Mouse (Mus musculus) gastrocnemius, adult 2 months (tissue): ENCODE measurements at regions not wholly inside any gene's neighbourhood (a gene's known extent, or its start where the extent isn't known, plus 50 kb on each side); places are given as distances from the start of the nearest gene placed in this dataset.

Source experiments
- DNase-seq: peaks from one replicate; pipeline ENCODE4 v3.0.0; 2022
- H3K27ac ChIP-seq: fragments of 200-600 bp; 2 replicates; pipeline ENCODE4 v1.8.1; 2022; ENCODE audit warnings: mild to moderate bottlenecking
- H3K4me3 ChIP-seq: fragments of 200-600 bp; 2 replicates; pipeline ENCODE4 v1.8.1; 2022; ENCODE audit warnings: mild to moderate bottlenecking, moderate library complexity
- CTCF ChIP-seq: fragments of 200-600 bp; IDR thresholded peaks from 2 replicates; pipeline ENCODE4 v1.8.1; 2022; ENCODE audit warnings: antibody characterized with exemption, mild to moderate bottlenecking, moderate library complexity
- intact Hi-C: fragments of 180-260 bp; cut with DNase I; formaldehyde crosslinking; loops from one replicate; pipeline ENCODE4 v1.15.1; 2025

- no peak for TF ChIP-seq CTCF
- Histone ChIP-seq H3K27ac (no peak overlapping the region), H3K4me3 (no peak overlapping the region)
- intact Hi-C loops = no loop called here
- DNase-seq = no peak
Measured at GRCm38 (mm10) chr4:75801870-75802269, 523.8 kb upstream of the Dmac1 start.

DNA sequence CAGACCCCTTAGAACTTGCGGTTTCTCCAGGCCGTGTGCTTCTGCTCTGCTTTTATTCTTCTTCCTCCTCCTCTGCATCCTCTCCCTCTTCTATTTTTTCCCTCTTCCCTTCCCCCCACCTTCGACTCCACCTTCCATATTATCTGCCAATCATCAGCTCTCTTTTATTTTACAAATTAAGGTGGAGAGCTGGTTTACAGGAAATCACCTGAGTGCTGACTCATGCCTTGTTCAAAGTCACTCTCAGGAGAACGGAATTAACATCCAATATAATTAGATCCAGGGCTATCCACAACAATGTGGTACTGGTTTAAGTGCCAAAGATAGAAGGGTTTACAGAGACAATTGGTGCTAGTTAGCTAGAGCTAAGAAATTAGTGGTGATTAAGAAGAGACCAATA, 523.1 kb upstream of the Dmac1 start:
- no peak overlapping the region for H3K4me3 ChIP-seq
- no peak for TF ChIP-seq CTCF
- H3K27ac ChIP-seq = no peak overlapping the region
- intact Hi-C loops = no loop called here
- no peak for DNase-seq

GRCm38 (mm10) chr4:75791789-75792188, 513.7 kb upstream of the Dmac1 start:
- TF ChIP-seq CTCF = no peak
- no peak overlapping the region for H3K4me3 ChIP-seq
- no peak overlapping the region for H3K27ac ChIP-seq
- DNase-seq = no peak
- intact Hi-C loops = no loop called here

GRCm38 (mm10) chr4:75790920-75791589, 513.0 kb upstream of the Dmac1 start:
- no peak for DNase-seq
- TF ChIP-seq CTCF = no peak
- H3K27ac ChIP-seq = no peak overlapping the region
- no peak overlapping the region for H3K4me3 ChIP-seq
- intact Hi-C loops = no loop called here

DNA sequence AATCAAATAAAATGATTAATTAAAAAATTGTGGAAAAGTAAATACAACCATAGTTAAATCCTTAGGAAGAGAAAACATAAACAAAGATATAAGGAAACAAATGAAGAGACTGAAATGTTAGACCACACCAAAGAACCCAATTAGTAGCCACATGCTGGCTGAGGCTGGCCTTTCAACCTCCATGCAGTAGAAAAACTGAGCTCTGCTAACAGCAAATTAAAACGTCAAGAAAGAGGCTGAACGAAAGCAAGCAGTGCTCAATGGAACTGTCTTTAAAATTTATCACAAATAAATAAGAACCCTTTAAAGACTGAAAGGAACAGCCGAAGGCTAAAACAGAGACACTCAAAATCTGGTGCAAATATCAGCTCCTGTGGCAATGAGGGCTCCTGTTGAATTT, 509.3 kb upstream of the Dmac1 start:
- DNase-seq = no peak
- intact Hi-C loops = no loop called here
- TF ChIP-seq CTCF = no peak
- H3K27ac ChIP-seq = no peak overlapping the region
- no peak overlapping the region for H3K4me3 ChIP-seq

DNA sequence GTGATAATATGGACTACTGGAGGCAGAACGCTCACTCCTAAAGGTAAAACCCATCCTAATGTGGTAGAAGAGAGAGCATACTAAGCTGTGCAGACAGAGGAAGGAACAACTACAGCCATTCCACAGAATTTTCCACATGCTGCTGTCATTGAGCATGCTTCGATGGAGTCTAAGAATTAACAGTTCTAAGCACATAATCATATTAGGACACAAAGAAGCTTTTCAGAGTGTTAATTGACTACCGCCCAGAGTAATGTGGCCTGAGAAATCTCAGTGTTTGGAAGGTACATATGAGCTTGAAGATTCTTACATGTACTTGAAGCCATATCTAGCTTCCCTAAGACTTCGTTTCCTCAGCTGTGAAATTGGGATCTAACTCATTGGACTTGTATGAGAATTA, 508.3 kb upstream of the Dmac1 start:
- Histone ChIP-seq H3K4me3 (no peak overlapping the region), H3K27ac (no peak overlapping the region)
- no peak for TF ChIP-seq CTCF
- DNase-seq = no peak
- intact Hi-C loops = no loop called here

DNA sequence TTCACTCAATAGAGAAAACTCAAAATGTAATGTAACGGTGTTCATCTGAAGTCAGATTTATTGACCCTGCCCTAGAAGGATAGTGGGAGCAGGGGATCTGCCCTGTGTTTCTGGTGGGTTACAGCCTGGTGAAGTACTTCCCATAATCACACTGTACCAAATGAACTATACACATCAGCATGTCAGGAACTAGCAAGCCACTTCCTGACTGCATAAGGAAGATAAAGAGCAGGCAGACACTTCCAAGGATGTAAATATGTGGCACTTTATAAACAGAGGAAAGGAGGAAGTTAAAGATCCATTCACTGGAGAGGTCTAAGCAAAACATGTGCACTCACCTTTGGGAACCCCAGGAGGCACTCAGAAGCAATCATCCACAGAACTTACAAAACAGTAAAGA, 501.4 kb upstream of the Dmac1 start:
- TF ChIP-seq CTCF = no peak
- Histone ChIP-seq H3K27ac (no peak overlapping the region), H3K4me3 (no peak overlapping the region)
- no peak for DNase-seq
- intact Hi-C loops = no loop called here

GRCm38 (mm10) chr4:75764141-75764540, 486.0 kb upstream of the Dmac1 start:
- H3K27ac ChIP-seq = no peak overlapping the region
- no peak for TF ChIP-seq CTCF
- DNase-seq = no peak
- no peak overlapping the region for H3K4me3 ChIP-seq
- intact Hi-C loops = no loop called here

GRCm38 (mm10) chr4:75744605-75745004, 466.5 kb upstream of the Dmac1 start:
- Histone ChIP-seq H3K27ac (no peak overlapping the region), H3K4me3 (no peak overlapping the region)
- DNase-seq = no peak
- no peak for TF ChIP-seq CTCF
- intact Hi-C loops = no loop called here

GRCm38 (mm10) chr4:75741585-75741984, 463.5 kb upstream of the Dmac1 start:
- no peak for DNase-seq
- TF ChIP-seq CTCF = no peak
- Histone ChIP-seq H3K27ac (no peak overlapping the region), H3K4me3 (no peak overlapping the region)
- intact Hi-C loops = no loop called here

DNA sequence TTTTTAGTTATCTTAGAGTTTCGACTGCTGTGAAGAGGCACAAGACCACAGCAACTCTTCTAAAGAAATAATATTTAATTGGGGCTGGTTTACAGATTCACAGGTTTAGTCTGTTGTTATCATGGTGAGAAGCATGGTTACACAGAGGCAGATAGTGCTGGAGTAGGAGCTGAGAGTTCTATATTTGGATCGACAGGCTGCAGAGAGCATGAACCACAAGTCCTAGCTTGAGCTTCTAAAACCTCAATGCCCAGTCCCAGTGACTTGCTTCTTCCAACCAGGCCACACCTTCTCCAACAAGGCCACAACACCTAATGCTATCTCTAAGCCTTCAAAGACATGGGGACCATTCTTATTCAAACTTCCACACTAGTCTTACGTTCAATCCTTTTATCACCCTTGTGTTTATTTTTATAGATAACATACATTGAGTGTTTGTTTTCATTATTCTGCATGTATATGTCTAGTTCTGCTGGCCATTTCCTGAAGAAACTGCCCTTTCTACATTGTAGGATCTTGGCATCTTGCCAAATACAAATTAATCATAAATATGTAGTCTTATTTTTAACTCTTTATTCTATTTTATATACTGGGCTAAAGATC, 452.8 kb upstream of the Dmac1 start:
- intact Hi-C loops = no loop called here
- no peak for TF ChIP-seq CTCF
- DNase-seq = no peak
- no peak overlapping the region for H3K27ac ChIP-seq
- no peak overlapping the region for H3K4me3 ChIP-seq

DNA sequence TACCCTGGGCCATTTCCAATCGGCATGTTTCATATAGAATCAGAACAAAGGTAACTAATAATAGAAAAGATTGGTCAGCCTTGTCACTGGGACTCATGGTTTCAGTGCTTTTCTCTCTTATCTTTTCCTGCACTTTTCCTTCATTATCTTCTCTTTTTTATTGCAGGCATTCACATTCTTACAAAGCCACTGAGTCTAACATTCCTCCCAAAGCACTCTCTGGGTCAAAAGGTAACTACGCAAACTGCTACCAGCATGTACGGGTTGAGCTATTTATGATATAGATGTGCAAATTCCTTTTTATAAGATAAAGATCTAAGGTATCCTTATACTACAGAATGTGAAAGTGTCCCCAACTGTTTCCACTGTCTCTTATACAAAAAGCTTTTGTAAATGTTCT, 436.5 kb upstream of the Dmac1 start:
- DNase-seq = no peak
- intact Hi-C loops = no loop called here

GRCm38 (mm10) chr4:75713960-75714359, 435.9 kb upstream of the Dmac1 start:
- Histone ChIP-seq H3K4me3 (no peak overlapping the region), H3K27ac (no peak overlapping the region)
- intact Hi-C loops = no loop called here
- TF ChIP-seq CTCF = peak; percentile 39
- no peak for DNase-seq

More for the DNA sequence above, 436.5 kb upstream of the Dmac1 start:
- Histone ChIP-seq H3K4me3 (no peak overlapping the region), H3K27ac (no peak overlapping the region)
- TF ChIP-seq CTCF = no peak

DNA sequence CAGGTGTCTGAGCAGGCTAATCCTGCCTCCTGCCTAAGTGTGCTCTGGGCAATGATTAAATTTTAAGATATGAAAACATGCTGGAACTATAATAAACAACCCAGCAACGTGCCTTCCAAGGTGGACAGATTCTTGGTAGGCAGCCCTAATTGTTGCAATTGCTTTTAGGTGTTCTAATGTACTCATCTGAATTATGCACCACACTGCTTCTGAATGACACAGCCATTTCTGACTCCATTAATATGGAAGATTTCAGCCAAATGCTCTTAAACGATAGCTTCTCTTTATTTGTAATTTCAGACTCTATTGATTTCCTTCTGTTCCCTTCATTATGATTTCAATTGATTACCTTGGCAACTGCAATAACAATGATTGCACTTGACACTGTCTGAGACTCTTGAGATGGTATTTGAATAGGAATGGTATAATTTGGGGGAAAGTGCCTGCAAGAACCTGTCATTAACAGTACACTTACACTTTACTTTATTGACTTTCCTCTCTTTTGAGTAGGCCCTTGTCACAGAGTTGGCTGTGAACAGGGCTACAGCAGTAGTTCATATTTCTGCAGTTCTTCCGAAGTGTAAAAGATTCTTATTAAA, 422.8 kb upstream of the Dmac1 start:
- Histone ChIP-seq H3K4me3 (no peak overlapping the region), H3K27ac (no peak overlapping the region)
- no peak for TF ChIP-seq CTCF
- DNase-seq = no peak
- intact Hi-C loops = no loop called here
